Mouse (Mus musculus) C2C12 (cell line): ENCODE results near the gene Nol10. TPM values are rescaled to one million over a fixed set of nuclear protein-coding genes. Genes with fewer than 3 reads are reported as not detected.
A peak's percentile ranks its signal among the peaks of the same experiment; 100 is the strongest.

ENCODE experiments used
- H3K27me3 ChIP-seq: one replicate; pipeline ENCODE4 v1.6.1; 2011; ENCODE audit not compliant: control insufficient read depth, insufficient read depth, insufficient read length
- H3K36me3 ChIP-seq: one replicate; pipeline ENCODE4 v1.6.1; 2011; ENCODE audit not compliant: control insufficient read depth, insufficient read depth
- H3K4me3 ChIP-seq: one replicate; pipeline ENCODE4 v1.5.1; 2011; ENCODE audit warnings: mild to moderate bottlenecking, control low read depth; ENCODE audit not compliant: poor library complexity, insufficient read depth, severe bottlenecking
- H3K79me2 ChIP-seq: one replicate; pipeline ENCODE4 v1.6.1; 2011; ENCODE audit not compliant: control insufficient read depth, insufficient read depth
- H3K79me3 ChIP-seq: one replicate; pipeline ENCODE4 v1.6.1; 2011; ENCODE audit warnings: low read depth, control low read depth
- H3ac ChIP-seq: one replicate; pipeline ENCODE3; 2011; ENCODE audit warnings: low read depth; ENCODE audit not compliant: control insufficient read depth, insufficient read length
- CEBPB ChIP-seq: IDR thresholded peaks from one replicate; pipeline ENCODE4 v1.6.1; 2011; ENCODE audit warnings: low read depth, mild to moderate bottlenecking, control low read depth, moderate library complexity
- CTCF ChIP-seq: IDR thresholded peaks from one replicate; pipeline ENCODE4 v1.5.1; 2011; ENCODE audit not compliant: control insufficient read depth, insufficient read depth, insufficient read length
- FOSL1 ChIP-seq: IDR thresholded peaks from one replicate; pipeline ENCODE4 v1.8.0; 2011; ENCODE audit warnings: mild to moderate bottlenecking, low read length; ENCODE audit not compliant: poor library complexity, insufficient read depth, severe bottlenecking
- MAX ChIP-seq: IDR thresholded peaks from one replicate; pipeline ENCODE4 v1.6.1; 2011; ENCODE audit warnings: mild to moderate bottlenecking, control low read depth
- MYOD1 ChIP-seq: IDR thresholded peaks from one replicate; pipeline ENCODE4 v1.6.1; 2011; ENCODE audit warnings: low read depth; ENCODE audit not compliant: control insufficient read depth, insufficient read length
- MYOG ChIP-seq: IDR thresholded peaks from one replicate; pipeline ENCODE4 v1.6.1; 2011; ENCODE audit not compliant: control insufficient read depth, insufficient read length; ENCODE audit errors: extremely low read depth
- USF1 ChIP-seq: IDR thresholded peaks from one replicate; pipeline ENCODE4 v1.6.1; 2011; ENCODE audit warnings: low read depth, mild to moderate bottlenecking, control low read depth, moderate library complexity
- microRNA-seq: library from miRNA; unstranded; fragments of <30 nt; microRNA quantifications from one replicate; pipeline ENCODE4, GENCODE M21; 2019; ENCODE audit warnings: borderline microRNAs expressed
- polyA plus RNA-seq: library from polyadenylated mRNA; unstranded; fragments of >200 nt; fragmentation: generic; extraction: Trizol; gene quantifications from one replicate; pipeline ENCODE4 v1.2.1, GENCODE M21; 2012; ENCODE audit warnings: missing spikeins

Nol10 gene
- polyA plus RNA-seq, 1 experiment = 20.3 TPM

DNA sequence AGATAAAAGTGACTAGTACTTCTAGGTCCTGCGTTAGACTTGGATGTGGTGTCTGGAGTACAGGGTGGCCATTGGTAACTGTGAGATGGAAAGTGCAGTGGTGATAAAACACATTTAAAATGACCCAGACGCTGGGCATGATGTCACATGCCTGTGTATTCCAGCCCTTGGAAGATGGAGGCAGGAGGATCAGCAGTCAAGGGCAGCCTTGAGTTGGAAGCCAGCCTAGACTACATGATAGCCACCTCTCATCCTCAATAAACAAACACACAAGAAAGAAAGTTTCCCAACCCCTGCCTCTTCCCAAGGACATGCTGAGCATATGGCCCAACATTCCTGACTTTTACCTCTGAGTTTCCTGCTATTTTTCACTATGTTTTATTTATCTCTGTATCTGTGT lies 130.6 kb downstream of the Nol10 start:
- Histone ChIP-seq H3K79me2 (no peaks in the 10 kb centered on the region), H3ac (no peak overlapping the region), H3K27me3 (peaks cover 15% of the 10 kb centered on the region), H3K36me3 (no peaks in the 10 kb centered on the region), H3K79me3 (no peaks in the 10 kb centered on the region), H3K4me3 (no peak overlapping the region)
- TF ChIP-seq FOSL1 = no peak
- TF ChIP-seq MYOG = no peak
- TF ChIP-seq MAX = no peak
- no peak for TF ChIP-seq USF1
- no peak for TF ChIP-seq MYOD1
- no peak for TF ChIP-seq CEBPB
- no peak for TF ChIP-seq CTCF

Small RNAs within 50 kb of the gene (microRNA-seq; reads per million reads assigned to microRNA genes)
- 25.9 reads per million, percentile 65 among the genes with 10 or more reads in this experiment for gene Mir3066

Other genes starting within 250 kb of the Nol10 start
- gene Kcnf1, start 171.6 kb upstream of the Nol10 start, polyA plus RNA-seq = 7.8 TPM
- gene Pdia6, start 81.9 kb upstream of the Nol10 start, polyA plus RNA-seq = 319 TPM
- 0.35 TPM for gene Atp6v1c2, start 19.1 kb upstream of the Nol10 start, polyA plus RNA-seq
- 256 TPM for gene Odc1, start 196.3 kb downstream of the Nol10 start, polyA plus RNA-seq